Mouse (Mus musculus) B cell, adult (primary cell): ENCODE data around the gene Col9a1. TPM values are rescaled to one million over a fixed set of nuclear protein-coding genes. Genes with fewer than 3 reads are reported as not detected.

Experiments
- total RNA-seq: library from RNA; stranded (reverse); gene quantifications from 4 replicates; pipeline ENCODE4 v1.2.4, GENCODE M21; 2023; ENCODE audit not compliant: inconsistent age

The Col9a1 gene
- total RNA-seq = not detected in 4 replicates

GRCm38 (mm10) chr1:24177224-24177851 is at the start of gene Col9a1:
TSS of gene Col9a1 (plus strand) at chr1:24177610.

Other genes with a start within 250 kb of the Col9a1 start
- gene Sdhaf4, start 172.0 kb upstream of the Col9a1 start, total RNA-seq = 18.6 to 32.1 TPM (median 26.4 TPM) in 4 replicates
- gene Fam135a, start 77.3 kb upstream of the Col9a1 start, total RNA-seq = 0.67 to 1.5 TPM (median 0.78 TPM) in 4 replicates